Mouse (Mus musculus) right cerebral cortex, postnatal 10 days (tissue): ENCODE measurements at regions not wholly inside any gene's neighbourhood (a gene's known extent, or its start where the extent isn't known, plus 50 kb on each side); places are given as distances from the start of the nearest gene placed in this dataset.

Source experiments
- DNase-seq, 2 experiments: peaks; one replicate each; pipeline ENCODE4 v3.0.0; 2021; ENCODE audit warnings: low spot score in 2 of 2

- DNase-seq = no peak
Measured at GRCm38 (mm10) chr10:37279316-37279715, 140.6 kb upstream of the Marcks start.

GRCm38 (mm10) chr10:37275857-37276256 is 137.1 kb upstream of the Marcks start:
- no peak for DNase-seq

- no peak for DNase-seq
Measured at GRCm38 (mm10) chr10:37275271-37275670, 136.6 kb upstream of the Marcks start.

- no peak for DNase-seq
Measured at GRCm38 (mm10) chr10:37271967-37272366, 133.2 kb upstream of the Marcks start.

- no peak for DNase-seq
Measured at GRCm38 (mm10) chr10:37270236-37271000, 131.7 kb upstream of the Marcks start.

GRCm38 (mm10) chr10:37266909-37267308 is 128.2 kb upstream of the Marcks start:
- DNase-seq = no peak

- DNase-seq = peak; percentile 53 to 54
Measured at GRCm38 (mm10) chr10:37260791-37261488, 122.2 kb upstream of the Marcks start.

GRCm38 (mm10) chr10:37259186-37259585 is 120.5 kb upstream of the Marcks start:
- DNase-seq = no peak

- no peak for DNase-seq
Measured at GRCm38 (mm10) chr10:37257544-37257943, 118.8 kb upstream of the Marcks start.

GRCm38 (mm10) chr10:37250934-37251521 is 112.3 kb upstream of the Marcks start:
- peak in 1 of 2 experiments; percentile 30 for DNase-seq

GRCm38 (mm10) chr10:37250157-37250556 is 111.4 kb upstream of the Marcks start:
- DNase-seq = peak in 1 of 2 experiments; percentile 30

- DNase-seq = no peak
Measured at GRCm38 (mm10) chr10:37249511-37249910, 110.8 kb upstream of the Marcks start.

- DNase-seq = no peak
Measured at GRCm38 (mm10) chr10:37247121-37247520, 108.4 kb upstream of the Marcks start.

GRCm38 (mm10) chr10:37243136-37243535 is 104.4 kb upstream of the Marcks start:
- no peak for DNase-seq

GRCm38 (mm10) chr10:37241821-37242263 is 103.1 kb upstream of the Marcks start:
- no peak for DNase-seq

- no peak for DNase-seq
Measured at GRCm38 (mm10) chr10:37240634-37241033, 101.9 kb upstream of the Marcks start.

- DNase-seq = no peak
Measured at GRCm38 (mm10) chr10:37240201-37240600, 101.5 kb upstream of the Marcks start.

- DNase-seq = no peak
Measured at GRCm38 (mm10) chr10:37236001-37236822, 97.5 kb upstream of the Marcks start.

- DNase-seq = peak; percentile 46 to 49
Measured at GRCm38 (mm10) chr10:37231936-37232556, 93.3 kb upstream of the Marcks start.

- no peak for DNase-seq
Measured at GRCm38 (mm10) chr10:37231159-37231558, 92.4 kb upstream of the Marcks start.

GRCm38 (mm10) chr10:37227889-37228288 is 89.2 kb upstream of the Marcks start:
- no peak for DNase-seq
